Mouse (Mus musculus) heart, embryonic 14.5 days (tissue): ENCODE data around the gene Armc2. TPM values are rescaled to one million over a fixed set of nuclear protein-coding genes. Genes with fewer than 3 reads are reported as not detected.

Experiments used
- ATAC-seq: fragments of 200-750 bp; cut with Nextera tagmentation; 2 replicates; pipeline ENCODE4 v1.8.0; 2017; ENCODE audit warnings: low read depth, moderate TSS enrichment; ENCODE audit not compliant: insufficient number of reproducible peaks, insufficient read depth, low FRiP score
- H3K27ac ChIP-seq, 2 experiments: fragments of 200-500 bp in 1 of 2; fragments of 300-500 bp in 1 of 2; sonication (generic) in 1 of 2; replicated peaks in 1 of 2; 2 replicates each; pipeline ENCODE4 v1.5.1; 2012 to 2014; ENCODE audit warnings: low read depth in 2 of 2, low read length in 2 of 2, control low read depth in 1 of 2, mild to moderate bottlenecking in 1 of 2, mixed read lengths in 1 of 2; ENCODE audit not compliant: control insufficient read depth in 1 of 2, insufficient read depth in 1 of 2
- H3K27me3 ChIP-seq: fragments of 300-500 bp; sonication (generic); 2 replicates; pipeline ENCODE4 v1.6.1; 2014; ENCODE audit warnings: mild to moderate bottlenecking, low read length, control low read depth; ENCODE audit not compliant: control insufficient read depth, insufficient read depth
- H3K36me3 ChIP-seq: fragments of 300-500 bp; sonication (generic); 2 replicates; pipeline ENCODE4 v1.6.1; 2014; ENCODE audit warnings: mild to moderate bottlenecking, control low read depth, low read length, mixed read lengths; ENCODE audit not compliant: control insufficient read depth, insufficient read depth
- H3K4me1 ChIP-seq, 2 experiments: fragments of 200-500 bp in 1 of 2; fragments of 300-500 bp in 1 of 2; sonication (generic) in 1 of 2; 2 replicates each; pipeline ENCODE4 v1.6.1; 2012 to 2014; ENCODE audit warnings: low read length in 2 of 2, control low read depth in 1 of 2, mixed read lengths in 1 of 2; ENCODE audit not compliant: control insufficient read depth in 2 of 2, insufficient read depth in 2 of 2
- H3K4me2 ChIP-seq: fragments of 300-500 bp; sonication (generic); 2 replicates; pipeline ENCODE4 v1.6.1; 2014; ENCODE audit warnings: mild to moderate bottlenecking, low read length
- H3K4me3 ChIP-seq, 2 experiments: fragments of 200-500 bp in 1 of 2; fragments of 300-500 bp in 1 of 2; sonication (generic) in 1 of 2; 2 replicates each; pipeline ENCODE4 v1.5.1; 2012 to 2014; ENCODE audit warnings: low read length in 2 of 2, mild to moderate bottlenecking in 2 of 2, control low read depth in 1 of 2, low read depth in 1 of 2, moderate library complexity in 1 of 2; ENCODE audit not compliant: control insufficient read depth in 1 of 2, insufficient read depth in 1 of 2
- H3K9ac ChIP-seq: fragments of 300-500 bp; sonication (generic); 2 replicates; pipeline ENCODE4 v1.6.1; 2014; ENCODE audit warnings: mild to moderate bottlenecking, low read length
- H3K9me3 ChIP-seq: fragments of 300-500 bp; sonication (generic); 2 replicates; pipeline ENCODE4 v1.6.1; 2016; ENCODE audit warnings: low read length, control low read depth; ENCODE audit not compliant: control insufficient read depth
- WGBS: fragments of 180-500 bp; shearing (Covaris S2); extraction: QIAGEN DNeasy Blood & Tissue Kit; methylation state at CpG from one replicate; pipeline ENCODE4 v1.1.7; 2014; 5-methylcytosine and 5-hydroxymethylcytosine counted together
- polyA plus RNA-seq: library from polyadenylated mRNA; unstranded; fragments of >200 nt; fragmentation: Nextera tagmentation; extraction: Ambion mirVana; gene quantifications from 2 replicates; pipeline ENCODE4 v1.2.1, GENCODE M21; 2014

Gene Armc2
- polyA plus RNA-seq, 1 experiment from 2014 or later, result 2.2 TPM

DNA sequence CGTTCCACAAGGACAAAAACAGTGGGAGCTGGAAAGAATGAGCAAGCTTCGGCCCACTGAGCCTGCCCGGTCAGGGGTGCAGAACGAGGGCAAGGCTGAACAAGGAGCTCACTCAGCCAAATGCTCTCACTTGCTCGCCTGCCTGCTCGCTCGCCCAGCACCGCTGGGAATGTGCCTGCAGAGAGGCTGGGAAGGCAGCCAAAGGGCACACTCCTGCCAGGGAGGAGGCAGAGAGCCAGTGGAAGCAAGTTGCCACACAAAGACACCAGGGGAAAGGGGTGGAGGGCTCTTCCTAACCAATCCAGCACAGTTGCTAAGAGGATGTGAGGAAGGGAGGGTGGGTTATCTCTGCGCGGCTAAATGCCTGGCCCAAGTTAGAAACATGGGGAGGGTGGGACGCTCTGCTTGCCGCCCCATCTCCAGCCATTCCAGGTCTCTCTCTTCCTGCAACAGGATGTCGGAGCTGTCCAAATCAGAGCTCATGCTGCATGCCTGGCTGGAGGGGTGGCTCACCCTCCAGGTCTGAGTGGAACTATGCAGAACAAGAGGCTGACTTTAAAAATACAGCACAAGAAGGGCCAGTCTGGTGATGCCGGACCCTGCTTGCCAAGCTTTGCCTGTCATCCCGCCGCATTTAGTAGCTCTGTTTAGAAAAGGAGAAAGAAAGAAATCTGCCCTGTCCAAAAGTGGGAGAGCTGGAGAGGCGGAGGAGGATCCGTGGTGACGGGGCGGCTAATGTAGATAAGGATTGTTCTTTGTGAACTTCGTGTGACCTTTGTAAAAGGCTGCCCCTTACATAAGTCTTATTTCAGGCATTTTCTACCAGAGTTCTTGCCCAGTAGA, 83.4 kb downstream of the Armc2 start:
- Histone ChIP-seq H3K27ac (peak overlapping the region; percentile 98), H3K27me3 (no peaks in the 10 kb centered on the region), H3K36me3 (no peaks in the 10 kb centered on the region), H3K9me3 (0 out of 2 replicates have a peak, but pooled peaks cover 4% of the 10 kb centered on the region), H3K4me2 (peak overlapping the region; percentile 65), H3K4me1 (peaks cover 43 to 60% of the 10 kb centered on the region in 2 experiments), H3K9ac (peak overlapping the region; percentile 61), H3K4me3 (peak overlapping the region; percentile 21 to 36)
- 2% methylated on average over 21 of the region's 21 CpGs for WGBS
- ATAC-seq, result peak; percentile 91

DNA sequence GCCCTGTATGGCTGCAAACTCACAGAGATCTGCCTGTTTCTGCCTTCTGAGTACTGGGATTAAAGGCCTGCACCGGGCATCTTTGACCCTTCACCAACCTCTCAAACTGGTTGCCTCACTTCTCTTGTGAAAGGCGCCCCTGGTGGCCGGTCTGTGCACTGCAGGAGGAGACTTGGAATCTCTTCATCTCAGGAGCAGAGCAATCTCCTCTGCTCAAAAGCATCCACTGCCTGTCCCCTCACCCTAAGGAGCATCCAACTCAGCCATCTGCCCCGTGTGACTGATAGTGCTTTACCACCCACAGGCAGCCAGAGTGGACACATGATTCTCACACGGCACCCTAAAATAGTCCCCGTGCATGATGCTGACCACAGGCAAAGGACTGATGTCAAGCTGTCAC, 84.7 kb downstream of the Armc2 start:
- Histone ChIP-seq H3K9me3 (no peaks in the 10 kb centered on the region), H3K27me3 (no peaks in the 10 kb centered on the region), H3K9ac (no peak overlapping the region), H3K36me3 (no peaks in the 10 kb centered on the region), H3K4me2 (no peak overlapping the region), H3K4me1 (peaks cover 43 to 60% of the 10 kb centered on the region in 2 experiments), H3K27ac (peak overlapping the region; percentile 2 to 98; a peak in 3 of 4 replicates), H3K4me3 (no peak overlapping the region)
- ATAC-seq, result no peak
- WGBS, result 43% methylated on average over 6 of the region's 6 CpGs

DNA sequence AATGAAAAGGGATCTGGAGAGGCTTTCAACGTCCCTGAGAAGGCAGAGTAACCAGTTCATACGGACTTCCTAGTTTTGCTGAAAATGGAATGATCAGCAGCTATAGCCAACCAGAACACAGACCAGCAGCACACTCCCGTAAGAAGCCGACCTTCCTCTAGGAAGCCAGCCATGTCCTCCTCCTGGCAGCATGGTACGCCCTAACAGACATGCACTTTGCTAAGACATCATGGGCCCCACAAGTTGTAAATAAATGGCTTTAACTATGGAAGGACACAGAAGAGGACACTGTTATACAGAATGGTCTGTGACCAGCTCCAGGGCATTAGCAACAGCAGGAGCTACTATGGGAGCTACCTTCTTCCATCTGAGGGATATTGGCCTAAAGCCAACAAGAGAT, 85.3 kb downstream of the Armc2 start:
- WGBS, result 81% methylated on average over 5 of the region's 5 CpGs
- no peak overlapping the region for H3K4me3 ChIP-seq
- no peak overlapping the region for H3K9ac ChIP-seq
- no peak for ATAC-seq
- H3K4me2 ChIP-seq, result no peak overlapping the region
- H3K4me1 ChIP-seq, result peaks cover 43 to 56% of the 10 kb centered on the region in 2 experiments
- peak overlapping the region in 1 of 2 experiments; percentile 98; a peak in 1 of 4 replicates for H3K27ac ChIP-seq
- no peaks in the 10 kb centered on the region for H3K36me3 ChIP-seq
- no peaks in the 10 kb centered on the region for H3K27me3 ChIP-seq
- H3K9me3 ChIP-seq, result no peaks in the 10 kb centered on the region

DNA sequence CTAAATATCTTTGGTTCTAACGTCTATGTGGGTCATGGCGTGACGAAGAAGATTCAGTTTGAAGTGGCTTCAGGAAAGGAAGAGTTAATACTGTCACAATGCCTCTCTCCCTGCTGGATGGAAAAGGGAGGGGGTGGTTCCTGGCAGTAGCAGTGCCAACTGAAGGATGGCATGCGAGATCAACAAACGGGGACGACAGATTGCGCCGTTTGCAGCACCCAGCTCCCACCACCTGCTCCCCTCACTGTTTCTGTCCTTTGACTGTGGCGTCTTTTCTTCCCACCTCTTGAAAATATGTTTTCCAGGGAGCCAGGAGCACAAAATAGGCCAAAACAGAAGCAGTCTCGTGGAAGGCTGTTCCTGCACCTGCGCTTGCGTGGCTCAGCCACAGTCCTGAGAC, 86.3 kb downstream of the Armc2 start:
- no peak overlapping the region for H3K27ac ChIP-seq
- H3K4me1 ChIP-seq, result peaks cover 36 to 47% of the 10 kb centered on the region in 2 experiments
- 69% methylated on average over 12 of the region's 12 CpGs for WGBS

GRCm38 (mm10) chr10:41930966-41931365, 87.3 kb downstream of the Armc2 start:
- Histone ChIP-seq H3K27me3 (no peaks in the 10 kb centered on the region), H3K4me1 (peaks cover 27 to 37% of the 10 kb centered on the region in 2 experiments), H3K4me2 (no peak overlapping the region), H3K9me3 (no peaks in the 10 kb centered on the region), H3K4me3 (no peak overlapping the region), H3K27ac (no peak overlapping the region), H3K36me3 (no peaks in the 10 kb centered on the region), H3K9ac (no peak overlapping the region)
- 37% methylated on average over 4 of the region's 4 CpGs for WGBS
- no peak for ATAC-seq

More for the DNA sequence above, 86.3 kb downstream of the Armc2 start:
- no peak for ATAC-seq
- no peak overlapping the region for H3K4me3 ChIP-seq
- no peaks in the 10 kb centered on the region for H3K9me3 ChIP-seq
- no peaks in the 10 kb centered on the region for H3K36me3 ChIP-seq
- no peak overlapping the region for H3K9ac ChIP-seq
- H3K4me2 ChIP-seq, result no peak overlapping the region
- H3K27me3 ChIP-seq, result no peaks in the 10 kb centered on the region

DNA sequence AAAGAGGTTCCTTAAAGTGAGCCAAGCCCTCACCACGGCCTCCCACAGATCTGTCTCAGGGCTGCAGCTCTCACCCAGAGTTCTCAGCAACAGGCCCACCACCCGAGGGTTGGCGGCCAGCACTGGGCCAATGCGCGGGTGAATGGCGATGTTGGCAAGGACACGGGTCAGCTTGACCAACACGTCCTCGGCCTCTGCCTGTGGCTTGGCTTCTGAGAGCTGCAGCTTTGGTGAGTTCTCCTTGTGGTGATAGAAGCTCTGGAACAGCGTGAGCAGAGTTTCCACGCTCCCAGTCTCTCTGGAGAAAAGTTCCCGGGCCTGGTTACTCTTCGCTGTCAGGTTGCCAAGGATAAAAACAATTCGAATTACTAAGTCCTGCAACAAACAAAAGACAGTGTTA, 91.5 kb downstream of the Armc2 start:
- Histone ChIP-seq H3K4me2 (no peak overlapping the region), H3K36me3 (no peaks in the 10 kb centered on the region), H3K4me3 (no peak overlapping the region), H3K4me1 (peaks cover 6 to 7% of the 10 kb centered on the region in 2 experiments; a peak in 2 of 4 replicates), H3K9me3 (no peaks in the 10 kb centered on the region), H3K27me3 (no peaks in the 10 kb centered on the region), H3K9ac (no peak overlapping the region), H3K27ac (no peak overlapping the region)
- WGBS, result 83% methylated on average over 14 of the region's 14 CpGs
- no peak for ATAC-seq

DNA sequence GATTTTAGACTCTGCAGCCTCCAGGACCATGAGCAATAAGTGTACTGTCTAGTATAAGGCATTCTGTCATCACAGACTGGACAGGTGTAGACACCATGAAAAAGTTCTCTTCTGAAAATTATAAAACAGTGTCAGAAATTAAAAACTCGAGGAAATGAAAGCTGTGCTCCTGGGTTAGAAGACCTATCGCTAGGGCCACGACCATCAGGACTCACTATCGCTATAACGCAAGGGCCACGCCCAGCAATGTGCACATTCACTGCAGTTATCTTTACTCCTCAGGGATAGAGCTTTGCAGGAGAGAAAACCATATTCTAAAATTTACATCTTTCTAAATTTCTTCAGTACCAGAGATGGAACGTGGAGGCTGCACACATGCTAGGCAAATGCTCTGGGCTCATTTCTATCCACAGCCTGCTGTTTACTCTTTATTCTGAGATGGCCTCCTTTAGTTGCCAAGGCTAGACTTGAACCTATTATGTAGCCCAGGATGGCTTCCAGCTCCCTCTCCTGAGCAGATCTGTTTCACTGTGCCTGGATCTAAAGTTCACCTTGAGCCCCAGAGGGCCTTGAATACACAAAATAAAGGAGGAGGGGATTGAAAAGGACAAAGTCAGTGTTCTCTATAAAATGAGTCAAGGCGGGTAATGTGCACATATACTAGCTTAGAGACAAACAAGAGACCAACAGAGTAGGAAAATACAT, 105.8 kb downstream of the Armc2 start:
- WGBS, result 89% methylated on average over 8 of the region's 8 CpGs
- H3K9me3 ChIP-seq, result no peaks in the 10 kb centered on the region
- H3K27ac ChIP-seq, result no peak overlapping the region
- no peak overlapping the region for H3K9ac ChIP-seq
- no peak overlapping the region for H3K4me3 ChIP-seq
- peaks cover 14% of the 10 kb centered on the region for H3K36me3 ChIP-seq
- ATAC-seq, result no peak
- H3K4me1 ChIP-seq, result no peaks in the 10 kb centered on the region
- H3K27me3 ChIP-seq, result no peaks in the 10 kb centered on the region
- no peak overlapping the region for H3K4me2 ChIP-seq
